Mouse (Mus musculus) bone marrow macrophage, adult 2 months (primary cell): ENCODE measurements at regions not wholly inside any gene's neighbourhood (a gene's known extent, or its start where the extent isn't known, plus 50 kb on each side); places are given as distances from the start of the nearest gene placed in this dataset.

Experiments used
- CTCF ChIP-seq: IDR thresholded peaks from 2 replicates; pipeline ENCODE4 v1.5.1; 2012; ENCODE audit warnings: low read depth, mild to moderate bottlenecking, low read length, moderate library complexity
- POLR2A ChIP-seq: IDR thresholded peaks from 2 replicates; pipeline ENCODE4 v1.6.1; 2012; ENCODE audit warnings: mild to moderate bottlenecking, low read depth, low read length, borderline replicate concordance

DNA sequence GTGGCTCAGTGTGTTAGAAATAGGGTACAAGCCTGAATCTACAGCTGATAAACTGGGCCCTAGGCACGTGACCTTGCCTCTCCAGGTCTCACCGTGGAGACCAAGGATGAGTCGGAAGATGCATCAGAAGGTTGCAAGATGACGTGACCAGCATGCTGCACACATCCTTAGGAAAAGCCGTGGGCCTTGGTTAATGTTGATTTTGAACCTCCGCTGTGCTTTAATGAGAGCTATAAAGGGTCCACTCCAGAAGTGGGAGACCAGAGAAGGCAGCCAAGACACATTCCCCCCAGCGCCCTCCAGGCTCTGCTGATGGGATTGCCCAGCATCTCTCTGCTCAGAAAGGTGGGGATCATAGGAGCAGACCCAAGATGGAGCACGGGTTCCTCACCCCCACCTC, 343.6 kb upstream of the Tbx3 start:
- TF ChIP-seq CTCF (no peak), POLR2A (no peak)
